Mouse (Mus musculus) heart, embryonic 14.5 days (tissue): ENCODE measurements around the gene Gm20897. TPM values are rescaled to one million over a fixed set of nuclear protein-coding genes. Genes with fewer than 3 reads are reported as not detected.
"Not testable (repeated sequence)": the region's sequence is repeated elsewhere in the genome, so short reads cannot be mapped to it uniquely, and the experiment has no call there.

Source experiments
- ATAC-seq: fragments of 200-750 bp; cut with Nextera tagmentation; 2 replicates; pipeline ENCODE4 v1.8.0; 2017; ENCODE audit warnings: low read depth, moderate TSS enrichment; ENCODE audit not compliant: insufficient number of reproducible peaks, insufficient read depth, low FRiP score
- H3K27ac ChIP-seq, 2 experiments: fragments of 200-500 bp in 1 of 2; fragments of 300-500 bp in 1 of 2; sonication (generic) in 1 of 2; replicated peaks in 1 of 2; 2 replicates each; pipeline ENCODE4 v1.5.1; 2012 to 2014; ENCODE audit warnings: low read depth in 2 of 2, low read length in 2 of 2, control low read depth in 1 of 2, mild to moderate bottlenecking in 1 of 2, mixed read lengths in 1 of 2; ENCODE audit not compliant: control insufficient read depth in 1 of 2, insufficient read depth in 1 of 2
- H3K27me3 ChIP-seq: fragments of 300-500 bp; sonication (generic); 2 replicates; pipeline ENCODE4 v1.6.1; 2014; ENCODE audit warnings: mild to moderate bottlenecking, low read length, control low read depth; ENCODE audit not compliant: control insufficient read depth, insufficient read depth
- H3K36me3 ChIP-seq: fragments of 300-500 bp; sonication (generic); 2 replicates; pipeline ENCODE4 v1.6.1; 2014; ENCODE audit warnings: mild to moderate bottlenecking, control low read depth, low read length, mixed read lengths; ENCODE audit not compliant: control insufficient read depth, insufficient read depth
- H3K4me1 ChIP-seq, 2 experiments: fragments of 200-500 bp in 1 of 2; fragments of 300-500 bp in 1 of 2; sonication (generic) in 1 of 2; 2 replicates each; pipeline ENCODE4 v1.6.1; 2012 to 2014; ENCODE audit warnings: low read length in 2 of 2, control low read depth in 1 of 2, mixed read lengths in 1 of 2; ENCODE audit not compliant: control insufficient read depth in 2 of 2, insufficient read depth in 2 of 2
- H3K4me2 ChIP-seq: fragments of 300-500 bp; sonication (generic); 2 replicates; pipeline ENCODE4 v1.6.1; 2014; ENCODE audit warnings: mild to moderate bottlenecking, low read length
- H3K4me3 ChIP-seq, 2 experiments: fragments of 200-500 bp in 1 of 2; fragments of 300-500 bp in 1 of 2; sonication (generic) in 1 of 2; 2 replicates each; pipeline ENCODE4 v1.5.1; 2012 to 2014; ENCODE audit warnings: low read length in 2 of 2, mild to moderate bottlenecking in 2 of 2, control low read depth in 1 of 2, low read depth in 1 of 2, moderate library complexity in 1 of 2; ENCODE audit not compliant: control insufficient read depth in 1 of 2, insufficient read depth in 1 of 2
- H3K9ac ChIP-seq: fragments of 300-500 bp; sonication (generic); 2 replicates; pipeline ENCODE4 v1.6.1; 2014; ENCODE audit warnings: mild to moderate bottlenecking, low read length
- H3K9me3 ChIP-seq: fragments of 300-500 bp; sonication (generic); 2 replicates; pipeline ENCODE4 v1.6.1; 2016; ENCODE audit warnings: low read length, control low read depth; ENCODE audit not compliant: control insufficient read depth
- WGBS: fragments of 180-500 bp; shearing (Covaris S2); extraction: QIAGEN DNeasy Blood & Tissue Kit; methylation state at CpG from one replicate; pipeline ENCODE4 v1.1.7; 2014; 5-methylcytosine and 5-hydroxymethylcytosine counted together
- polyA plus RNA-seq: library from polyadenylated mRNA; unstranded; fragments of >200 nt; fragmentation: Nextera tagmentation; extraction: Ambion mirVana; gene quantifications from 2 replicates; pipeline ENCODE4 v1.2.1, GENCODE M21; 2014

Gm20897 gene
- not detected in 2 replicates for polyA plus RNA-seq

- WGBS: 59% methylated on average over 4 of the region's 6 CpGs
- not testable (repeated sequence) for H3K27me3 ChIP-seq, H3K27ac ChIP-seq, ATAC-seq, H3K36me3 ChIP-seq, H3K9me3 ChIP-seq, H3K4me3 ChIP-seq, H3K4me1 ChIP-seq, H3K9ac ChIP-seq, H3K4me2 ChIP-seq
Measured at GRCm38 (mm10) chrY:38502138-38502537, at the start of gene Gm20897. TSS of gene Gm20897 (minus strand) at chrY:38502238.

Other genes starting within 250 kb of the Gm20897 start
- not detected in 2 replicates for gene Gm21732, start 73.5 kb upstream of the Gm20897 start, polyA plus RNA-seq